Mouse (Mus musculus) liver, adult 2 months (tissue): Measurements from ENCODE around the gene Tgds. TPM values are rescaled to one million over a fixed set of nuclear protein-coding genes. Genes with fewer than 3 reads are reported as not detected.

Source experiments
- DNase-seq: peaks from one replicate; pipeline ENCODE4 v3.0.0-alpha.2; 2011; ENCODE audit warnings: low read depth, low spot score; ENCODE audit errors: extremely low read depth
- H3K27ac ChIP-seq: fragments of 200-500 bp; replicated peaks from 2 replicates; pipeline ENCODE4 v1.5.1; 2012; ENCODE audit warnings: low read depth, mild to moderate bottlenecking, control low read depth, inconsistent platforms, low read length; ENCODE audit not compliant: insufficient read depth
- H3K27me3 ChIP-seq: fragments of 200-500 bp; 2 replicates; pipeline ENCODE4 v1.6.1; 2012; ENCODE audit warnings: mild to moderate bottlenecking, moderate library complexity, low read length, inconsistent platforms; ENCODE audit not compliant: control insufficient read depth, insufficient read depth
- H3K36me3 ChIP-seq: fragments of 200-500 bp; 2 replicates; pipeline ENCODE4 v1.6.1; 2012; ENCODE audit warnings: low read length, inconsistent platforms; ENCODE audit not compliant: control insufficient read depth, insufficient read depth
- H3K4me1 ChIP-seq: fragments of 200-500 bp; 2 replicates; pipeline ENCODE4 v1.6.1; 2011; ENCODE audit warnings: low read length; ENCODE audit not compliant: control insufficient read depth, insufficient read depth
- H3K4me3 ChIP-seq: fragments of 200-500 bp; 2 replicates; pipeline ENCODE4 v1.5.1; 2011; ENCODE audit warnings: low read depth, mild to moderate bottlenecking, control low read depth, low read length, moderate library complexity; ENCODE audit not compliant: insufficient read depth
- H3K79me2 ChIP-seq: fragments of 200-500 bp; 2 replicates; pipeline ENCODE4 v1.6.1; 2012; ENCODE audit warnings: inconsistent platforms, mild to moderate bottlenecking, low read length, moderate library complexity; ENCODE audit not compliant: control insufficient read depth, insufficient read depth
- H3K9ac ChIP-seq: fragments of 200-500 bp; 2 replicates; pipeline ENCODE4 v1.6.1; 2012; ENCODE audit warnings: low read depth, mild to moderate bottlenecking, control low read depth, inconsistent platforms, low read length
- CTCF ChIP-seq: fragments of 200-500 bp; IDR thresholded peaks from 2 replicates; pipeline ENCODE4 v1.5.1; 2011; ENCODE audit warnings: low read depth, low read length, control low read depth
- POLR2A ChIP-seq: fragments of 200-500 bp; IDR thresholded peaks from 2 replicates; pipeline ENCODE4 v1.6.1; 2011; ENCODE audit warnings: low read length, control low read depth; ENCODE audit not compliant: insufficient read depth; ENCODE audit errors: extremely low read depth
- WGBS: fragments of 180-500 bp; shearing (Covaris S2); methylation state at CpG from one replicate; pipeline ENCODE4 v1.1.7; 2018; 5-methylcytosine and 5-hydroxymethylcytosine counted together
- polyA plus RNA-seq: library from polyadenylated mRNA; depleted of rRNA; stranded (reverse); fragments of >200 nt; gene quantifications from 2 replicates; pipeline ENCODE4 v1.2.3, GENCODE M21; 2012; rRNA removed
- total RNA-seq: library from RNA; depleted of rRNA; stranded (reverse); fragments of >200 nt; gene quantifications from 2 replicates; pipeline ENCODE4 v1.2.3, GENCODE M21; 2014; rRNA removed

Gene Tgds
- total and polyA plus RNA-seq, 2 experiments: 14.3 to 37.9 TPM

DNA sequence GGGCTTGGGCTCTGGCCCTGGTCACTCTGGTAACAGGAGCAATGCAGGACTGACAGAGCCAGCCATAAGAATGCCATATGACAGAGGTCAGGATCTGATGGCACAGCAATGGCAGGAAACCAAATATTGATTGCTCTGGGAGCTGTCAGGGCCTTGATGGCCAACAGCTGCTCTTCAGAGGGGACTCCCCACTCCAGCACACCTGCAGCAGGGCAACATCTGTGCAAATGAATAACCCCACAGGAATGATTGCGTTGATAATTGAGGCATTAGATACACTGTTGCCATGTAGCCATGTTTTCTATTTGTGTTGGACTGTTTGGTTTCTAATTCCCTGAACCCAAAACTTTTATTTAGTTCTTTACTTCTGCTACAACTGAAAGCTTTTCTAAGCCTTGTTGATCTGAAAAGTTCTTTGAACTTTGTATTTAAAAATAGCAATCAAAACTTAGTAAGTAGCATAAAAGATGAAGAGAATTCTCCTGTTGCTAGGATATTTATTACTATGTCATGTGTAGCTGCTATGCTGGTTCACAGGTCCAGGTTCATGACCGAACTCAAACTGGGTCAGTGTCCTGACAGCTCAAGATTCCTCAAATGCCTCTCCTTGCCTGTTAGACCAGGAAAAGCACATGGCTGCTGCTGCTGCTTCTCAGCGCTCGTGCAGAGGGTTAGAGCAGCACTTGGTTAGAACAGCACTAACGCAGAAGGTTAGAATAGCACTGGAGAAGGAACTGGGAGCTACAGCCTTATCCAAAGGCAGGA lies 46.1 kb downstream of the Tgds start:
- 65% methylated on average over 5 of the region's 5 CpGs for WGBS

DNA sequence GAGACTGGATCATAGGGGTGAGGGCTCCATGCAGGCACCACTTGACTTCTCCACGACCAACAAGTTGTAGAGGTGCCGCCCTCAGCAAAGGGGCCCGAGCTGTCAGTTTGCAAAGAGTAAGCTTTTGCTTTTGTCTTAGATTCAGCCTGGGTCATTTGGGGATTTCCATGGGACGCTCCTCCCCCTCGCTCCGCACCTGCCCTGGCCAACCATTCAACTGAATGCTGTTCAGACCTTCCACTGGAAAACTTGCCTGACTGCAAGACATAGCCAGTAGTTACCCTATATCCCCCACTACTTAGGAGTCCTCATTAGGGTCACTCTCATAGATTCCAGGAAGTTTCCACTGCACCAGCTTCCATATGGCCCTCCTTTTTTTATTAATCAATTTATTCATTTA lies 48.7 kb downstream of the Tgds start:
- no peaks in the 10 kb centered on the region for H3K79me2 ChIP-seq
- no peak overlapping the region for H3K4me3 ChIP-seq
- TF ChIP-seq CTCF (no peak), POLR2A (no peak)
- DNase-seq: no peak
- no peak overlapping the region for H3K27ac ChIP-seq
- no peaks in the 10 kb centered on the region for H3K4me1 ChIP-seq
- WGBS: 96% methylated on average over 6 of the region's 6 CpGs
- no peaks in the 10 kb centered on the region for H3K36me3 ChIP-seq
- no peaks in the 10 kb centered on the region for H3K27me3 ChIP-seq
- H3K9ac ChIP-seq: no peak overlapping the region

More for the DNA sequence above, 46.1 kb downstream of the Tgds start:
- TF ChIP-seq POLR2A: no peak
- no peak for TF ChIP-seq CTCF
- no peaks in the 10 kb centered on the region for H3K27me3 ChIP-seq
- no peaks in the 10 kb centered on the region for H3K36me3 ChIP-seq
- no peak overlapping the region for H3K9ac ChIP-seq
- no peak overlapping the region for H3K27ac ChIP-seq
- no peak overlapping the region for H3K4me3 ChIP-seq
- DNase-seq: peak; percentile 31
- H3K79me2 ChIP-seq: no peaks in the 10 kb centered on the region
- no peaks in the 10 kb centered on the region for H3K4me1 ChIP-seq

DNA sequence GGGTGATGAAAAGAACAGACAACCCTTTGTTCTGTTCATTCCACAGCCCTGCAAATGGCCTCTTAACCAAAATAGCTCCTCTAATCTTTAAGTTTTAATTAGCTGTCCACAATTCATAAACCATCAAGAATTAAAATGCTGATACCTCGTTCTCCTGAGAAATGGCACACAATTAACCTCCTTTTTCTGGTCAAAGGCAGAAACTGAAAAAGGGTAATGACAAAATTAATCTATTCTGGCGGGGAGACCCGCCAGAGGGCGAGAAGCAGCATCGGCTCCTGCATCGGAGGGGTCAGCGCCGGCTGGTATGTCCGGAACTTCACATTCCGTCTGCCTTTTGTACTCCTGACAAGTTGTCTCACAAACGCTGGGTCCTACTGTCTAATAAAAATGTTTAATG lies 51.9 kb downstream of the Tgds start:
- TF ChIP-seq CTCF (no peak), POLR2A (no peak)
- no peak overlapping the region for H3K27ac ChIP-seq
- H3K79me2 ChIP-seq: no peaks in the 10 kb centered on the region
- no peaks in the 10 kb centered on the region for H3K27me3 ChIP-seq
- no peaks in the 10 kb centered on the region for H3K4me1 ChIP-seq
- no peak for DNase-seq
- H3K4me3 ChIP-seq: no peak overlapping the region
- WGBS: 58% methylated on average over 11 of the region's 11 CpGs
- no peak overlapping the region for H3K9ac ChIP-seq
- no peaks in the 10 kb centered on the region for H3K36me3 ChIP-seq

- Histone ChIP-seq H3K9ac (no peak overlapping the region), H3K27me3 (no peaks in the 10 kb centered on the region), H3K4me3 (no peak overlapping the region), H3K4me1 (no peaks in the 10 kb centered on the region), H3K36me3 (no peaks in the 10 kb centered on the region), H3K79me2 (no peaks in the 10 kb centered on the region), H3K27ac (no peak overlapping the region)
- TF ChIP-seq POLR2A (no peak), CTCF (no peak)
- 73% methylated on average over 12 of the region's 12 CpGs for WGBS
- DNase-seq: no peak
These were observed 62.5 kb downstream of the Tgds start for GRCm38 (mm10) chr14:118070100-118070499.

- Histone ChIP-seq H3K36me3 (no peaks in the 10 kb centered on the region), H3K27ac (no peak overlapping the region), H3K9ac (no peak overlapping the region), H3K79me2 (no peaks in the 10 kb centered on the region), H3K27me3 (no peaks in the 10 kb centered on the region), H3K4me3 (no peak overlapping the region), H3K4me1 (no peaks in the 10 kb centered on the region)
- no peak for DNase-seq
- 82% methylated on average over 12 of the region's 12 CpGs for WGBS
- TF ChIP-seq POLR2A (no peak), CTCF (no peak)
These were observed 63.0 kb downstream of the Tgds start for GRCm38 (mm10) chr14:118069439-118070079.

Other genes starting within 250 kb of the Tgds start
- 1.9 and 8.7 TPM in 2 replicates for gene Dct, start 80.5 kb downstream of the Tgds start, total RNA-seq
- 3.1 and 11.0 TPM in 2 replicates for gene Dct, start 80.5 kb downstream of the Tgds start, polyA plus RNA-seq
- 28.0 and 29.8 TPM in 2 replicates for gene Gpr180, start 4.4 kb upstream of the Tgds start, total RNA-seq
- gene Gpr180, start 4.4 kb upstream of the Tgds start, polyA plus RNA-seq: 32.7 and 36.6 TPM in 2 replicates
- not detected in 2 replicates for gene Sox21, start 104.3 kb upstream of the Tgds start, total RNA-seq
- not detected in 2 replicates for gene Sox21, start 104.3 kb upstream of the Tgds start, polyA plus RNA-seq
- gene Gm9376, start 134.2 kb upstream of the Tgds start, total RNA-seq: not detected in 2 replicates
- not detected in 2 replicates for gene Gm9376, start 134.2 kb upstream of the Tgds start, polyA plus RNA-seq